Mouse (Mus musculus) lung, adult 2 months (tissue): ENCODE data around the gene Lrpap1. TPM values are rescaled to one million over a fixed set of nuclear protein-coding genes. Genes with fewer than 3 reads are reported as not detected.

Experiments used
- DNase-seq: peaks from one replicate; pipeline ENCODE4 v3.0.0; 2022
- H3K4me1 ChIP-seq: fragments of 200-500 bp; 2 replicates; pipeline ENCODE4 v1.6.1; 2011; ENCODE audit warnings: low read length; ENCODE audit not compliant: control insufficient read depth, insufficient read depth
- H3K4me3 ChIP-seq: fragments of 200-500 bp; replicated peaks from 2 replicates; pipeline ENCODE3; 2011; ENCODE audit warnings: low read depth, mild to moderate bottlenecking, control low read depth, low read length; ENCODE audit errors: extremely low read depth
- CTCF ChIP-seq: fragments of 200-500 bp; IDR thresholded peaks from 2 replicates; pipeline ENCODE4 v1.5.1; 2011; ENCODE audit warnings: mild to moderate bottlenecking, low read length, control low read depth; ENCODE audit not compliant: insufficient read depth
- POLR2A ChIP-seq: fragments of 200-500 bp; IDR thresholded peaks from 2 replicates; pipeline ENCODE4 v1.6.1; 2011; ENCODE audit warnings: low read depth, mild to moderate bottlenecking, control low read depth, low read length, borderline replicate concordance; ENCODE audit errors: extremely low read depth
- WGBS: fragments of 180-500 bp; shearing (Covaris S2); methylation state at CpG from one replicate; pipeline ENCODE4 v1.1.7; 2018; 5-methylcytosine and 5-hydroxymethylcytosine counted together
- polyA plus RNA-seq: library from polyadenylated mRNA; depleted of rRNA; stranded (reverse); fragments of >200 nt; gene quantifications from 2 replicates; pipeline ENCODE4 v1.2.3, GENCODE M21; 2012; rRNA removed

The Lrpap1 gene
- 41.6 and 59.7 TPM in 2 replicates for polyA plus RNA-seq

DNA sequence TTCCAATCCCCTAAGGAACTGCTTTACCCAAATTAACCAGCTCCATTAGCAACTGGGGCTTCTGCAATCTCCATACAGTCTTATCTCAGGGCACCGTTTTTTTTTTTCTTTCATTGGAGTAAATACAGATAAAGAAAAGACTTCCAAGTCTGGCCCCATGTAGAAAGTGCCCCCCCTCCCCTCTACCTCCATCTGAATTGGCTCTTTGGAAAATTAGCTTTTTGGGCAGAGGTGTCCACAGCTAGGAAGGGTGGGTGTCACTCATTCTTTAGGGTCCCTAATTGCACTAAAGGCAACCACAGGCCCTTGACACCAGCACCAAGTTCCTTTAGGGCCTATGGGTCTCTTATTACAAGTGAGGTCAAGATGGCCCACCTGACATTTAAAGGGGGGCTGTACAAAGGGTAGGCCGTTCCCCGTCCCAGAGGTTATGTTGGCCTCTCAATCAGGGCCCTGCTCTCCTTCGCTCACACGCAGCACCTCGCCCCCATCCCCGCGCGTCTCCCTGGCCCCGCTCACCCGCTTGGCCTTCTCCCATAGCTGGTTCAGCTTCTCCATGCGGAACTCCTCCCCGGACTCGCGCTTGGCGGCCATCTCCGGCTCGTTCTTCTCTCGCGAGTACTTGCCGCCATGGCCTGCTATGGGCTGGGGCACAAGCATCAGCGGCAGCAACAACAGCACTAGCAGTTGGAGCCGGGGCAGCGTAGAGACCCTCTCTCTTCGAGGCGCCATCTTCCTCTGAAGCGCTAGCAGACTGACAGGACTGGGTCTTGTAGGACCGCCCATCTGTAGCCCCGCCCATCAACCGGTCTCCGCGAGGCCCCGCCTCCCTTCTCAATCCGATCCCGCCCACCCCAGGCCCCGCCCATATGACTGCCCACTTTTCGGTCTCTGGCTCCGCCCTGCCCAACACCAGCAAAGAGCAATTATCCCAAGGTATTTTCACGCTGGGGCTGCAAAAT is at the start of gene Lrpap1:
Gene Lrpap1, minus strand, starts transcription at position 807 of the 962 bp plus-strand sequence.
- TF ChIP-seq CTCF (no peak), POLR2A (peak; percentile 98)
- Histone ChIP-seq H3K4me1 (peaks cover 13% of the 10 kb centered on the region), H3K4me3 (peak within 1 kb of the TSS; percentile 81)
- WGBS = under 1% methylated on average over 39 of the region's 39 CpGs
- peak; percentile 90 for DNase-seq

DNA sequence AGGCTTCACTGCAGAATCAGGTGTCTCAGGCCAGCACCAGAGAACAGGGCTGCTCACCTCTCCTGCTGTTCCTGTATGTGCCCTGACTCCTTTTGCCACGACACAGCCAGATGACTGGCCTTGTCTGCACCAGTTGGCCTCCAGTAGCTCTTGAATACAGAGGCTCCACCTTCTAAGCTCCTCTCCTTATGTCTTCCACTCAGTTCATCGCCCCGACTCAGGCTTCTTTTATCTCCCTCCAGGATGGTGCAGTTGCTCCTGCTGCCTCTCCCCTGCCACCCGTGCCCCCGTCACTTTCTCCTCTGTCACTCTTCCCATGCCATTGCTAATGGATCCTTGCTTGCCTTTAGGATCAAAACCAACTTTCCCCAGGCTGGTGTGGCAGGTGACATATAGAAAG is 44.4 kb upstream of the Lrpap1 start:
- Histone ChIP-seq H3K4me1 (no peaks in the 10 kb centered on the region), H3K4me3 (no peak overlapping the region)
- no peak for DNase-seq
- no peak for TF ChIP-seq CTCF
- TF ChIP-seq POLR2A = no peak
- 80% methylated on average over 5 of the region's 5 CpGs for WGBS

DNA sequence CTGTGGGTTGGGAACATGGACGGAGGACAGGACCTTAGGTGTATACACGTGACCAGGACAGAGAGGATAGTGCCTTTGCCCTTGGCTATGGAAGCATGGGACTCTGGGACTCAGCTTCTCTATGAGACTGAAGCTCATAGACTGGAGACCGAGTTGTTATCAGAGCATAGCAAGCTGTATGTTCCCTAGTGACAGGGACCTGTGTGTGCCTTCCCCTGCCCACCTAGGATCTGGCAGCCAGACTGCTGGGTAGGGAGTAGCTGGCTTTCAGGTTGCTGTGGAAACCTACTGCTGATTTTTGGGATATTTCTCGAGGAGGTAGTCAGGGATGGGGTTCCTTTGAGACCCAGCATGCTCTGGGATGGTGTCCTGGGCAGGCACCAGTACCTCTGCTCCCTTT is 44.0 kb upstream of the Lrpap1 start:
- H3K4me1 ChIP-seq = no peaks in the 10 kb centered on the region
- DNase-seq = no peak
- WGBS = 63% methylated on average over 4 of the region's 4 CpGs
- H3K4me3 ChIP-seq = no peak overlapping the region
- no peak for TF ChIP-seq POLR2A
- TF ChIP-seq CTCF = no peak

DNA sequence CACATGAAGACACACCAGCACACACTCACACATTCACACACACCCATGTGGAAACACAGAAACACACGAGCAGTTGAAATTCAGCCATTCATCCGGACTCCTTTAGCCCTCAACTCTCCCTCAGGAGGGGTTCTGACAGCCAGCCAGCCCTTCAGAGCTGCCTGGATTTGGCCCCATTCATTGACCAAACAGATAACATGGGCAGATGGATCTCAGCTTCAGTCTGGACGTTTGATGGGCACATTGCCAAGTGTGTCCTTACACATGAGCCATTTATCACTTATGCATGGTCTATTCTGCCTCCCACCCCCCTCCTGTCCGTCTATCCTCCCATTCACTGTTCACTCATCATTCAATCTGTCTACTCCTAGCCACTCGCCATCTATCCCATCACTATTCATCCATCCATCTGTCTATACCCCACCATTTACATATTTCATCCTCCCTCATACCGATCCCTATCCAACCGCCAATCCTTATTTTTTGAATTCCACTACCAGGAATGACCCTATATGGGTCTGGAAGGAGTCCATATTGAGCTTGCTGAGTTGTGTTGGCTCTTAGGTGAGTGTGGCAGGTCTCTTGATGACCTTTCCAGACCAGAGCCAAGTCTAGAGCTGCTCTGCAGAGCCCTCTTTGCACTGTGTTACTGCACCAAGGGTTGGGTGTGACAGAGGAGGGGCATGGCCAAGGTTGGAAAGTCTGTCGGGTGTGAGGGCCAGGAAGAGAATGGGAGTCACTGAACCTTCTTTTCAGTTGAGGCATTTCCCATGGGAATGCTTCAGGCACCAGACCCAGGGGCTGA is 42.6 kb upstream of the Lrpap1 start:
- no peak overlapping the region for H3K4me3 ChIP-seq
- 55% methylated on average over 8 of the region's 8 CpGs for WGBS
- no peak for DNase-seq
- TF ChIP-seq POLR2A (no peak), CTCF (no peak)
- no peaks in the 10 kb centered on the region for H3K4me1 ChIP-seq

DNA sequence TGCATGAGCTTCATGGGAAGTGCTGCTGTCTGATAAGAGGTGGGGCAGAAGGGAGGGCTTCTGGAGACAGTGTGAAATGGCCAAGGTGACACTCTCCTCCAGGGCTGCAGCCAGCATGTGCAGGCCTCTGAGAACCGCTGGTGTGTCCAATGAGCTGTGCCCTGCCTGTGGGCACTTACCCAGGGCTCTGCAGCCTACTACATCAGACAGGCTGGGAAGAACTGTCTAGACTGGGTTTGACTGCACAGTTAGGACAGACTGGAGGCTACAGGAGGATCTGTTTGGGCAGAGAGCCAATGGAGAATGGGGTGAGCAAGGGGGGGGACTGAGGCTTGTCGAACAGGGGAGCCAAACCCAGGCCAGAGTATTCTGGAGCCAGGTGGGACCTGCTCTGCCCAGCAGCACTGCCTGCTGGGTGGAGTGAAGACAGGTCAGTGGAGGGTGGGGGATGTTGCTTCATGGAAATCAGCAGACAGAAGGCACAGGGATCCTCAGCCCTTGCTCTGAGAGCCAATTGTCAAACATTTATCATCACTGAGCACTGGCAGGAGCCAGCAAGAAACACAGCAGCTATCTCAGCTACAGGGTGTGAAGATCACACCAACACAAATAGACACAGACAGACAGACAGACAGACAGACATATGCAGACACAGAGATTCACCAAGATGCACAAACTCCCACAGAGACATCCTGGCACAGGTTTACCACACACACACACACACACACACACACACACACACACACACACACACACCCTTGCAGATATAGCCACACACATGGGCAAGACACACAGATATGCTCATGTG is 41.8 kb upstream of the Lrpap1 start:
- no peak for TF ChIP-seq CTCF
- TF ChIP-seq POLR2A = no peak
- no peak for DNase-seq
- Histone ChIP-seq H3K4me1 (no peaks in the 10 kb centered on the region), H3K4me3 (no peak overlapping the region)
- WGBS = 25% methylated on average over 2 of the region's 2 CpGs

DNA sequence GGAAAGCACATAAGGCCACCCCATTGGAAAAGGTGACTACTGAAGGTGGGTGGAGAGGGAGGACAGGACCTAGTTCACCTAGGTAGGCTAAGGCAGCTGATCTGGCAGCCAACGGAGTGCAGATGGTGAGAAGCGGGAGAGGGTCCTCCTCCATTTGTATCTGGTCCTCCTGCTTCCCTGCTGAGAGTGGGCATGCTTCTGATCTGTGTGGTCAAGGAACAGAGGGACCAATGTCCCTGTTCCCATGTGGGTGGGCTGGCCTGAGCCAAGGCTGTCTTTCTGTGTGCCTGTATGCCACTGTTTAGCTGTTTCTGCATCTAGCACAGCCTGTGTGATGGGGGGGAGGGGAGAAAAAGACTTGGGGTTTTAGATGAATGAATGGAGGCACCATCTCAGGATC is 41.2 kb upstream of the Lrpap1 start:
- H3K4me1 ChIP-seq = no peaks in the 10 kb centered on the region
- WGBS = 84% methylated on average over 2 of the region's 2 CpGs
- DNase-seq = no peak
- H3K4me3 ChIP-seq = no peak overlapping the region
- TF ChIP-seq CTCF (no peak), POLR2A (no peak)

DNA sequence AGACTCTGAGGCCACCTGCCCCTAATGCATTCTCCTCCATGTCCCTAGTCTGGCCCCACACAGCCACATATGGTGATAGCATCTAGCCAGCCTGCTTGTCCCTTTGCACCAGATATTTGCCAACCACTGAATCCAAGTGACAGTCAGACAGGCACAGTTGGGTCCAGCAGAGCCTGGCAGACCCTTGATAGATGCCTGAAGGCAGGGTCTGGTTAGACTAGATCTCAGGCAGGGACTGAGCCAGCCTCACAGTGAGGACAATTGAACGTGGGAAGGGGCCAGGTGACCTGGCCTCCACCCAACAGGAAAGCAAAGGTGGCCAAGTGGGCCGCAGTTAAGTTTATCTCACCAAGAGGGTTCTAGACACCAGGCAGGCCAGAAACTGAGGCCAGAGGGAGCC is 39.1 kb upstream of the Lrpap1 start:
- TF ChIP-seq POLR2A (no peak), CTCF (no peak)
- Histone ChIP-seq H3K4me1 (no peaks in the 10 kb centered on the region), H3K4me3 (no peak overlapping the region)
- no peak for DNase-seq
- 56% methylated on average over 2 of the region's 2 CpGs for WGBS

DNA sequence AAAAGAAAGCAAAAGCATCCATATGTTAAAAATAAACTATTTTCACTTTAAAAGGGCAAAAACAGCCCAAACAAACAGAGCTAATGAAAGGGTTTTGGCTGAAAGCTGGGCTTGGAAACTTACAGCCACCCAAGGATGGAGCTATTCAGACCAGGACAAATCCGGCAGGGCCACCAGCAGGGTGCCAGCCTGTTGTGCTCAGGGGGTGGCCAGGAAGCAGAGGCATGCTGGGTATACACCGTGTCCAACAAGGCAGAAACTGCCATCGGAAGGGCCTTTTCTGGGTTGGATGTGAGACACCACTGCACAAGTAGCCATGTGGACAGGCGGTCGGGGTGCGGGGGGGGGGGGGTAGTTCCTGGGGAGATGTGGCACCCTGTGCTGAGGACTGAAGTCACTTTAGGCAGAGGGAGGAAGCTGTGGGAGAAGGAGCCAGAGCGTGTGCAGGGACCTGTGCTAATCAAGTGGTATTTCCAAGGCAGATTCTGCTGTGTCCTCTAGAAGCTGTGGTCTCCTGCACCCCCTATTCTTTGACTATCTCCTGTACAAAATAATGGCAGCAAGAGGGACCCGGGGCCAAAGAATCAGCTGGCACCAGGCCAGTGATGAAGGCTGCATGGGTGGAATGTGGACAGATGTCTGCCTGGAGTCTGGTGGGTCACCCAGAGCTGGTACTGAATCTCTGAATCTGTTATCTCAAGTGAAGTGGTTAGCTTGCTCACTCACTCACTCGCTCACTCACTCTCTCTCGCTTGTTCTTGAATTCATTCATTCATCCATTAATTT is 38.1 kb upstream of the Lrpap1 start:
- no peak for TF ChIP-seq POLR2A
- TF ChIP-seq CTCF = no peak
- WGBS = 62% methylated on average over 10 of the region's 10 CpGs
- Histone ChIP-seq H3K4me1 (no peaks in the 10 kb centered on the region), H3K4me3 (no peak overlapping the region)
- no peak for DNase-seq

DNA sequence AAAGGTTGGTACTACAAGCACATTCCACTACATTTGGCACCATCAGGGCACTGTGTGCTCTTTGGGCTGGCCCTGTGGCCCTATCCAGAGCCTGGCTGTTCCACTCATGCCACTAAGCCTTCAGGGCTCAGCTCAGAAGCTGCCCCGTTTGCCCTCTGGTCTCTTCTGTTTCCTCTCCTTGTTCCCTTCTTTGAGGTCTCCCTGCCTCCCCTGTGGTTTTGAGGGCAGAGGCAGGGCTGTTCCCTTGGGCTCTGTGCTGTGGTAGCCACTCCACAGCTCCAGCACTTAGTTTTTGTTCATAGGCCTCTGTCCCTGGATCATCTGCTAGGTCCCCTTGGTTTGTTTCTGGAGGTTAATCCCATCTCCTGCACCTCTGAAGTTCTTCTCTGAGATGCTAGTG is 37.3 kb upstream of the Lrpap1 start:
- 52% methylated on average over 1 of the region's 1 CpGs for WGBS
- Histone ChIP-seq H3K4me1 (no peaks in the 10 kb centered on the region), H3K4me3 (no peak overlapping the region)
- no peak for TF ChIP-seq POLR2A
- no peak for TF ChIP-seq CTCF
- no peak for DNase-seq
